Mouse (Mus musculus): ENCODE measurements at regions not wholly inside any gene's neighbourhood (a gene's known extent, or its start where the extent isn't known, plus 50 kb on each side); places are given as distances from the start of the nearest gene placed in this dataset.
"Not testable (repeated sequence)": the region's sequence is repeated elsewhere in the genome, so short reads cannot be mapped to it uniquely, and the experiment has no call there.

- DNase-seq, result peak; percentile 44
These were observed 94.9 kb downstream of the Plppr4 start for GRCm38 (mm10) chr3:117265790-117266189.

- no peak for DNase-seq
These were observed 112.8 kb downstream of the Plppr4 start for GRCm38 (mm10) chr3:117247833-117248232.

- DNase-seq, result no peak
These were observed 118.9 kb downstream of the Plppr4 start for GRCm38 (mm10) chr3:117241810-117242209.

- no peak for DNase-seq
These were observed 134.1 kb downstream of the Plppr4 start for GRCm38 (mm10) chr3:117226616-117227015.

GRCm38 (mm10) chr3:117225041-117225440, 135.6 kb downstream of the Plppr4 start:
- no peak for DNase-seq

- DNase-seq, result no peak
These were observed 142.7 kb downstream of the Plppr4 start for GRCm38 (mm10) chr3:117217952-117218351.

- no peak for DNase-seq
These were observed 168.8 kb downstream of the Plppr4 start for GRCm38 (mm10) chr3:117191903-117192302.

- DNase-seq, result no peak
These were observed 171.7 kb downstream of the Plppr4 start for GRCm38 (mm10) chr3:117188782-117189500.

GRCm38 (mm10) chr3:117183654-117184184, 177.0 kb downstream of the Plppr4 start:
- no peak for DNase-seq

- DNase-seq, result peak; percentile 16
These were observed 190.9 kb downstream of the Plppr4 start for GRCm38 (mm10) chr3:117169740-117170139.

GRCm38 (mm10) chr3:117163046-117163445, 194.3 kb upstream of the Palmd start:
- no peak for DNase-seq

GRCm38 (mm10) chr3:117160689-117161088, 191.9 kb upstream of the Palmd start:
- DNase-seq, result not testable (repeated sequence)

GRCm38 (mm10) chr3:117155274-117155673, 186.5 kb upstream of the Palmd start:
- no peak for DNase-seq

GRCm38 (mm10) chr3:117153011-117153473, 184.3 kb upstream of the Palmd start:
- no peak for DNase-seq

- DNase-seq, result no peak
These were observed 183.6 kb upstream of the Palmd start for GRCm38 (mm10) chr3:117152414-117152813.

- no peak for DNase-seq
These were observed 178.6 kb upstream of the Palmd start for GRCm38 (mm10) chr3:117147414-117147813.

- DNase-seq, result no peak
These were observed 171.0 kb upstream of the Palmd start for GRCm38 (mm10) chr3:117139835-117140234.

- DNase-seq, result no peak
These were observed 169.9 kb upstream of the Palmd start for GRCm38 (mm10) chr3:117138720-117139119.

GRCm38 (mm10) chr3:117132897-117133296, 164.1 kb upstream of the Palmd start:
- DNase-seq, result no peak

- no peak for DNase-seq
These were observed 153.4 kb upstream of the Palmd start for GRCm38 (mm10) chr3:117122211-117122610.

- DNase-seq, result peak; percentile 41
These were observed 151.6 kb upstream of the Palmd start for GRCm38 (mm10) chr3:117120086-117121055.

GRCm38 (mm10) chr3:117119576-117119975, 150.8 kb upstream of the Palmd start:
- DNase-seq, result no peak

- DNase-seq, result no peak
These were observed 149.1 kb upstream of the Palmd start for GRCm38 (mm10) chr3:117117838-117118237.

All from right cerebral cortex, postnatal 25 days (tissue).